Mouse (Mus musculus): ENCODE measurements at regions not wholly inside any gene's neighbourhood (a gene's known extent, or its start where the extent isn't known, plus 50 kb on each side); places are given as distances from the start of the nearest gene placed in this dataset.

DNA sequence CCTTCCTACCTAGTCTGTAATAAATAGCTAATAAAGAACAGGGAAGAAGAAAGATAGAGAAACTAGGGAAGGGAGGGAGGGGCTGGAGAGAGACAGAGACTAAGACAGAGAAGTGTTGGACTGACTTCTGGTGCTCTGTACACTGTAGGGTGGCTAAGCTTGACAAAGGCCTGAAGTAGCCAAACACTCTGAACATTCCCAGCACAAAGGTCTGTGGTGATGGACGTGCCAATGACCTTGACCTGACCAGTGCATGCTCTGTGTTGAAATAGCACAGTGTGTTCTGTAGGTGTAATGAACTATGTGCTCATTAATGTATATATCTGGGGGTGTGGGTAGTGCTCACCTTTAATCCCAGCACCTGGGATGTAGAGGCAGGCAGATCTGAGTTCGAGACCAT is 81.3 kb upstream of the Dlk1 start:
- TF ChIP-seq TAL1 (conservative IDR thresholded peaks at IDR 0.05; ENCODE audit: low read depth, low read length) (no peak), CTCF (IDR thresholded peaks at IDR 0.05; ENCODE audit: low read depth, low read length) (no peak), POLR2AphosphoS5 (IDR thresholded peaks at IDR 0.05; ENCODE audit: insufficient replicate concordance, low read depth, low read length) (no peak)
